Mouse (Mus musculus) spleen, adult 2 months (tissue): ENCODE results near the gene Kbtbd3.

Source experiments
- CTCF ChIP-seq: fragments of 200-500 bp; IDR thresholded peaks from 2 replicates; pipeline ENCODE4 v1.5.1; 2011; ENCODE audit warnings: mild to moderate bottlenecking, inconsistent platforms; ENCODE audit not compliant: insufficient read depth, insufficient read length, insufficient replicate concordance; ENCODE audit errors: extremely low read depth
- POLR2A ChIP-seq: fragments of 200-500 bp; IDR thresholded peaks from 2 replicates; pipeline ENCODE4 v1.6.1; 2011; ENCODE audit warnings: low read depth, low read length, inconsistent platforms

- no peak for TF ChIP-seq CTCF
- TF ChIP-seq POLR2A = no peak
These were observed 67.0 kb downstream of the Kbtbd3 start for GRCm38 (mm10) chr9:4376640-4377120.
